Mouse (Mus musculus): Measurements from ENCODE around the gene Gm7903.
"Not testable (repeated sequence)": the region's sequence is repeated elsewhere in the genome, so short reads cannot be mapped to it uniquely, and the experiment has no call there.

Gm7903 gene

GRCm38 (mm10) chrX:135433535-135433934 is at the start of gene Gm7903:
TSS of gene Gm7903 (plus strand) at chrX:135433835.
- DNase-seq (ENCODE audit: low read depth, low spot score) = not testable (repeated sequence)

- DNase-seq (ENCODE audit: low read depth, low spot score) = not testable (repeated sequence)
Observed at GRCm38 (mm10) chrX:135403578-135403977, 30.1 kb upstream of the Gm7903 start.

- not testable (repeated sequence) for DNase-seq (ENCODE audit: low read depth, low spot score)
Observed at GRCm38 (mm10) chrX:135421203-135421602, 12.4 kb upstream of the Gm7903 start.

- DNase-seq (ENCODE audit: low read depth, low spot score) = not testable (repeated sequence)
Observed at GRCm38 (mm10) chrX:135421824-135422223, 11.8 kb upstream of the Gm7903 start.

GRCm38 (mm10) chrX:135422473-135422872 is 11.2 kb upstream of the Gm7903 start:
- not testable (repeated sequence) for DNase-seq (ENCODE audit: low read depth, low spot score)

- DNase-seq (ENCODE audit: low read depth, low spot score) = not testable (repeated sequence)
Observed at GRCm38 (mm10) chrX:135464160-135464559, 30.5 kb downstream of the Gm7903 start.

GRCm38 (mm10) chrX:135481902-135482301 is 48.3 kb downstream of the Gm7903 start:
- not testable (repeated sequence) for DNase-seq (ENCODE audit: low read depth, low spot score)

GRCm38 (mm10) chrX:135483183-135483582 is 49.5 kb downstream of the Gm7903 start:
- not testable (repeated sequence) for DNase-seq (ENCODE audit: low read depth, low spot score)

Data from telencephalon, adult 2 months (tissue).